Mouse (Mus musculus) B cell, adult 2 months (primary cell): ENCODE measurements around the gene Fam124a.
"Not testable (repeated sequence)": the region's sequence is repeated elsewhere in the genome, so short reads cannot be mapped to it uniquely, and the experiment has no call there.

Experiments
- DNase-seq, 2 experiments: peaks; one replicate each; pipeline ENCODE4 v3.0.0; 2022

Fam124a gene

GRCm38 (mm10) chr14:62575862-62576261 lies 20.3 kb downstream of the Fam124a start:
- DNase-seq: no peak

GRCm38 (mm10) chr14:62580945-62581344 lies 25.4 kb downstream of the Fam124a start:
- DNase-seq: peak; percentile 15 to 30

- no peak for DNase-seq
Observed at GRCm38 (mm10) chr14:62581768-62582167, 26.2 kb downstream of the Fam124a start.

- DNase-seq: no peak
Observed at GRCm38 (mm10) chr14:62584637-62585036, 29.1 kb downstream of the Fam124a start.

GRCm38 (mm10) chr14:62585338-62585737 lies 29.8 kb downstream of the Fam124a start:
- DNase-seq: no peak

- no peak for DNase-seq
Observed at GRCm38 (mm10) chr14:62600109-62600522, 44.6 kb downstream of the Fam124a start.

GRCm38 (mm10) chr14:62602271-62602670 lies 46.7 kb downstream of the Fam124a start:
- no peak for DNase-seq

GRCm38 (mm10) chr14:62602869-62603268 lies 47.3 kb downstream of the Fam124a start:
- no peak for DNase-seq

GRCm38 (mm10) chr14:62607791-62608196 lies 52.3 kb downstream of the Fam124a start:
- no peak for DNase-seq

- DNase-seq: no peak
Observed at GRCm38 (mm10) chr14:62609904-62610303, 54.4 kb downstream of the Fam124a start.

- DNase-seq: no peak
Observed at GRCm38 (mm10) chr14:62622393-62622792, 66.9 kb downstream of the Fam124a start.

GRCm38 (mm10) chr14:62627951-62628350 lies 72.4 kb downstream of the Fam124a start:
- no peak for DNase-seq

GRCm38 (mm10) chr14:62637436-62638344 lies 82.2 kb downstream of the Fam124a start:
- DNase-seq: no peak

GRCm38 (mm10) chr14:62638345-62638702 lies 82.8 kb downstream of the Fam124a start:
- no peak for DNase-seq

GRCm38 (mm10) chr14:62639111-62639510 lies 83.6 kb downstream of the Fam124a start:
- no peak for DNase-seq

GRCm38 (mm10) chr14:62639551-62639950 lies 84.0 kb downstream of the Fam124a start:
- DNase-seq: no peak

GRCm38 (mm10) chr14:62640396-62640795 lies 84.9 kb downstream of the Fam124a start:
- DNase-seq: no peak

GRCm38 (mm10) chr14:62642368-62642767 lies 86.8 kb downstream of the Fam124a start:
- DNase-seq: not testable (repeated sequence)

- DNase-seq: no peak
Observed at GRCm38 (mm10) chr14:62648405-62648804, 92.9 kb downstream of the Fam124a start.

GRCm38 (mm10) chr14:62650376-62650775 lies 94.8 kb downstream of the Fam124a start:
- no peak for DNase-seq

- DNase-seq: no peak
Observed at GRCm38 (mm10) chr14:62651771-62652170, 96.2 kb downstream of the Fam124a start.

- DNase-seq: no peak
Observed at GRCm38 (mm10) chr14:62655996-62656395, 100.5 kb downstream of the Fam124a start.

- no peak for DNase-seq
Observed at GRCm38 (mm10) chr14:62657469-62657868, 101.9 kb downstream of the Fam124a start.
